ENCODE assay signal across 8 mouse cellular contexts in the genomic region with DNA sequence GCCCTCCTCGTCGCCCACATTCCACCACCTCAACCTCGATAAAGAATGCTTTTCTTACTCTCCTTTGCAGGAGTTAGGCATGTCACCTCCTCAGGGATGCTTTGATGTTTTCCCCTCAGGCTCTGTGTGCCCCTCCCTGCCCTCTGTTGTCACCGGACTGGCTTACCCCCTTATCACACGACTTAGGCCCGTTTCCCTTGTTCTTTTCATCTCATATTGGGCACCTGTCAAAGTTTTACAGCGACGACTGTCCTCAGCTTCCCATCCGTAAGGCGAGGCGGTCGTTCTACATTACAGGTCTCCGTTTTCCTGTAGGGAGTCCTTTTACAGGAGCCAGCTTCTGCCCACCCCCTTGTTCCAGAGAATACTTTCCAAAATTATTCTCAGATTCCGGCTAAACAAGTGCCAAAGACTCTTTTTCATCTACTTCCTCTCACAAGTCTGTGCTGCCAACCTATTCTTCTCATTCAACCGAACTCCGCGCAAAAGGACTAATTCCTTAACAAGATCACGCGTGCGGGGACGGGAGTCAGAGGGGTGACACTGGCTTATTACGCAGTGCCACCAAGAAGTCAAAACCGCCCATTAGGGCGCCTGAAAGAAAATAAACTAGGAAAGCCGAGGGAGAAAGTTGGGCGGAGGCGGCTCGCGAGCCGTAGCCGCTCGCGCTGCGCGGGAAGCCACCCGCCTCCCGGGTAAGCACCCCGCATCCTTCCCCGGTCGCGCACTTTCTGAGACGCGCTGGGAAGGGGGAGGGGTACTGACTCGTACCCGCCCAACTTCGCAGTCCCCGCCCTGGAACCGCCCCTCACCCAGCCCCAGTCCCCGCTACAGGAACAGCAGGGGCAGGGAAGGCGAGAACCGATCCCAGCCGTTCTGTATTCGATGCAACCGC. TPM values are rescaled to one million over a fixed set of nuclear protein-coding genes. Genes with fewer than 3 reads are reported as not detected.
DNase-seq lines count a peak whose midpoint lies in the region; ATAC-seq and TF ChIP-seq lines count a peak whose summit lies in the region.

No protein-coding gene starts in this region.

- in situ Hi-C loops in Patski (cut with MboI; ENCODE audit: low pct_unique_long_range_greater_than_20kb), result no loop called here

- H3K9me3 ChIP-seq in kidney, embryonic 16.5 days (ENCODE audit: low read length), result no peaks in the 10 kb centered on the region
- no peaks in the 10 kb centered on the region for H3K9me3 ChIP-seq in midbrain, embryonic 16.5 days (replicated peaks; ENCODE audit: control insufficient read depth, low read length, poor library complexity, severe bottlenecking)

- H3K27me3 ChIP-seq in Patski, result no peaks in the 10 kb centered on the region
- peaks cover 29% of the 10 kb centered on the region for H3K27me3 ChIP-seq in kidney, embryonic 16.5 days (ENCODE audit: insufficient read depth, low read length)
- peaks cover 27% of the 10 kb centered on the region for H3K27me3 ChIP-seq in midbrain, embryonic 16.5 days (ENCODE audit: control insufficient read depth, insufficient read depth, low read depth, low read length)

- 2% methylated on average over 52 of the region's 54 CpGs for WGBS in kidney, embryonic 16.5 days
- WGBS in midbrain, embryonic 16.5 days, result under 1% methylated on average over 52 of the region's 54 CpGs

- H3K9ac ChIP-seq in kidney, embryonic 16.5 days (replicated peaks; ENCODE audit: low read length), result peak overlapping the region; percentile 75
- H3K9ac ChIP-seq in midbrain, embryonic 16.5 days (ENCODE audit: low read depth, low read length), result peak overlapping the region; percentile 60

- CTCF ChIA-PET in Patski (lab: Charles Lee), result no interaction called here

- DNase-seq in left cerebral cortex, adult 11 months (ENCODE audit: low spot score), result peak; percentile 29
- no peak for DNase-seq in left cerebral cortex, postnatal 36 days (ENCODE audit: low spot score in 2 of 2)
- no peak for DNase-seq in Patski (ENCODE audit: low read depth, low spot score)
- DNase-seq in retina, embryonic 14.5 days (ENCODE audit: low spot score), result no peak
- DNase-seq in lung, adult 18-20 months, result no peak

- intact Hi-C loops in left cerebral cortex, postnatal 36 days (cut with DNase I), result loop anchor here (1.0 to 2.0 kb wide), 2 partner anchors 33 to 62 kb away; partner anchors contain the start of gene Zbtb1

- POLR2A ChIA-PET in Patski (lab: Charles Lee), result interaction anchor here (0.7 to 1.3 kb wide), 2 partner anchors 32 to 91 kb away, joined by 3 to 6 read pairs; partner anchors contain the start of gene Zbtb1

- no peaks in the 10 kb centered on the region for H3K36me3 ChIP-seq in kidney, embryonic 16.5 days (ENCODE audit: insufficient read depth, low read length)
- no peaks in the 10 kb centered on the region for H3K36me3 ChIP-seq in midbrain, embryonic 16.5 days (ENCODE audit: control insufficient read depth, insufficient read depth, low read length)

- peak overlapping the region; percentile 70 for H3K4me3 ChIP-seq in kidney, embryonic 16.5 days (ENCODE audit: low read length)
- H3K4me3 ChIP-seq in midbrain, embryonic 16.5 days (ENCODE audit: low read depth, low read length), result peak overlapping the region; percentile 50

- peak; percentile 51 for ATAC-seq in Patski
- peak; percentile 71 for ATAC-seq in erythroid progenitor cell, adult 5-6 weeks (replicated peaks; ENCODE audit: low FRiP score, poor library complexity, severe bottlenecking)
- peak; percentile 92 for ATAC-seq in kidney, embryonic 16.5 days (ENCODE audit: low FRiP score, low TSS enrichment)
- peak; percentile 92 for ATAC-seq in midbrain, embryonic 16.5 days

- peak overlapping the region; percentile 83 for H3K4me2 ChIP-seq in kidney, embryonic 16.5 days (replicated peaks; ENCODE audit: low read depth, low read length)
- H3K4me2 ChIP-seq in midbrain, embryonic 16.5 days (ENCODE audit: low read length), result peak overlapping the region; percentile 74

- H3K4me1 ChIP-seq in kidney, embryonic 16.5 days (ENCODE audit: insufficient read depth, low read length), result peaks cover 22% of the 10 kb centered on the region
- peaks cover 4% of the 10 kb centered on the region; the same call in 1 of the 2 replicates for H3K4me1 ChIP-seq in midbrain, embryonic 16.5 days (ENCODE audit: control insufficient read depth, insufficient read depth, low read length)

- no peak for TF ChIP-seq CTCF in Patski (IDR thresholded peaks at IDR 0.05)

- H3K27ac ChIP-seq in kidney, embryonic 16.5 days (ENCODE audit: low read length), result peak overlapping the region; percentile 88
- peak overlapping the region; percentile 71 for H3K27ac ChIP-seq in midbrain, embryonic 16.5 days (ENCODE audit: low read length)

RNA-seq across cellular contexts. Expression of gene Hspa2, which starts 0.7 kb away (rescaled TPM):
- 10 to 100 TPM; 62.5 to 67.5 TPM for total RNA-seq in left cerebral cortex, postnatal 36 days (2021)
- 26.2 TPM for polyA plus RNA-seq in Patski (2021)
- 1.7 TPM in 1 of 2 replicates, not detected in the other for total RNA-seq in erythroid progenitor cell, adult 5-6 weeks (2015; ENCODE audit: low replicate concordance)
- 3.2 and 3.3 TPM in 2 replicates for total RNA-seq in erythroid progenitor cell, adult 5-6 weeks (2017; ENCODE audit: low replicate concordance)
- 11.0 and 12.5 TPM in 2 replicates for polyA plus RNA-seq in kidney, embryonic 16.5 days (2015; fragmentation: Nextera tagmentation; extraction: Ambion mirVana)
- polyA plus RNA-seq in midbrain, embryonic 16.5 days (2015; fragmentation: Nextera tagmentation; extraction: Ambion mirVana), result 6.2 and 7.6 TPM in 2 replicates

RNA-seq across cellular contexts. Expression of gene Ppp1r36, which starts 14.1 kb away (rescaled TPM):
- 1 to 10 TPM; 1.2 to 1.3 TPM for total RNA-seq in left cerebral cortex, postnatal 36 days (2021)
- not detected for polyA plus RNA-seq in Patski (2021)
- total RNA-seq in erythroid progenitor cell, adult 5-6 weeks (2015; ENCODE audit: low replicate concordance), result not detected in 2 replicates
- not detected in 2 replicates for total RNA-seq in erythroid progenitor cell, adult 5-6 weeks (2017; ENCODE audit: low replicate concordance)
- polyA plus RNA-seq in kidney, embryonic 16.5 days (2015; fragmentation: Nextera tagmentation; extraction: Ambion mirVana), result 4.0 and 4.3 TPM in 2 replicates
- polyA plus RNA-seq in midbrain, embryonic 16.5 days (2015; fragmentation: Nextera tagmentation; extraction: Ambion mirVana), result 1.3 and 1.9 TPM in 2 replicates

RNA-seq across cellular contexts. Expression of gene Zbtb1, which starts 33.2 kb away (rescaled TPM):
- 1 to 10 TPM; 4.6 to 6.6 TPM for total RNA-seq in left cerebral cortex, postnatal 36 days (2021)
- polyA plus RNA-seq in Patski (2021), result 8.5 TPM
- total RNA-seq in erythroid progenitor cell, adult 5-6 weeks (2015; ENCODE audit: low replicate concordance), result 9.7 and 10.9 TPM in 2 replicates
- 8.6 and 9.5 TPM in 2 replicates for total RNA-seq in erythroid progenitor cell, adult 5-6 weeks (2017; ENCODE audit: low replicate concordance)
- 10.0 and 10.5 TPM in 2 replicates for polyA plus RNA-seq in kidney, embryonic 16.5 days (2015; fragmentation: Nextera tagmentation; extraction: Ambion mirVana)
- 3.1 and 3.4 TPM in 2 replicates for polyA plus RNA-seq in midbrain, embryonic 16.5 days (2015; fragmentation: Nextera tagmentation; extraction: Ambion mirVana)

RNA-seq across cellular contexts. Expression of gene Zbtb25, which starts 33.8 kb away (rescaled TPM):
- total RNA-seq in left cerebral cortex, postnatal 36 days (2021), result 10 to 100 TPM; 17.8 to 19.6 TPM
- 12.0 TPM for polyA plus RNA-seq in Patski (2021)
- total RNA-seq in erythroid progenitor cell, adult 5-6 weeks (2015; ENCODE audit: low replicate concordance), result 11.9 and 43.6 TPM in 2 replicates
- total RNA-seq in erythroid progenitor cell, adult 5-6 weeks (2017; ENCODE audit: low replicate concordance), result 4.0 and 8.6 TPM in 2 replicates
- polyA plus RNA-seq in kidney, embryonic 16.5 days (2015; fragmentation: Nextera tagmentation; extraction: Ambion mirVana), result 14.0 and 15.2 TPM in 2 replicates
- polyA plus RNA-seq in midbrain, embryonic 16.5 days (2015; fragmentation: Nextera tagmentation; extraction: Ambion mirVana), result 14.7 and 15.7 TPM in 2 replicates
